ENCODE assay signal across 13 mouse cellular contexts in the genomic region with DNA sequence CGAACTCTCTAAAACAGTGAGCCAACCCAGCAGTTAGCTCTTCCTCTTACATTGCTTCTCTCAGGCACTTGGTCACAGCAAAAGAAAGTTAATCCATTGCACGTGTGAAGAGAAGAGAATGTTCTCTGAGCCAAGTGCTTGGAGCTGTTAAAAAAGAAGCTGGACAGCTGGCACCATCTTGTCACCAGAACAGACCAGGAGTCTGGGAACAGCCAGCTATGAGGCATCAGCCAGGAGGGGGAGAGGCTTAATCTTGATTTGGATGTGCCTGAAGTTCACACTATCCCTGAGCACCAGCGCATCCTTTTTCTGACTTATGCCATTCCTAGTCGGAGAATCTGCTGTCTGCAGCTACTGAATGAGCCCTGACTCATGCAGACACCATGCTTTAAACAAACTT. TPM values are rescaled to one million over a fixed set of nuclear protein-coding genes. Genes with fewer than 3 reads are reported as not detected.
"Had no signal": no experiment of that assay in that cellular context is flagged by ENCODE, and none has a peak within 500 bp of the region (broad histone marks: within the 10 kb centered on the region; RNA-seq: fewer than 3 reads in every experiment).

No protein-coding gene starts in this region.

- H3K4me3 ChIP-seq: megakaryocyte, embryonic 14.5 days; midbrain, embryonic 13.5 days; midbrain, embryonic 15.5 days; neural tube, embryonic 12.5 days; stomach, embryonic 15.5 days had no signal

- H3K4me1 ChIP-seq: midbrain, embryonic 15.5 days; neural tube, embryonic 12.5 days; stomach, embryonic 15.5 days had no signal

- DNase-seq: lung, adult 18-20 months; lung, embryonic 14.5 days; lung, postnatal 10 days; right cerebral cortex, postnatal 14 days; thymus, adult 2 months; thymus, postnatal 25 days had no signal

- H3K27ac ChIP-seq: macrophage; midbrain, embryonic 13.5 days; midbrain, embryonic 15.5 days; neural tube, embryonic 12.5 days; stomach, embryonic 15.5 days; stomach, postnatal 0 days had no signal

- ATAC-seq: midbrain, embryonic 13.5 days; midbrain, embryonic 15.5 days had no signal

- H3K27me3 ChIP-seq: midbrain, embryonic 13.5 days; midbrain, embryonic 15.5 days; neural tube, embryonic 12.5 days; stomach, embryonic 15.5 days had no signal

- H3K36me3 ChIP-seq: midbrain, embryonic 13.5 days; midbrain, embryonic 15.5 days; neural tube, embryonic 12.5 days; stomach, embryonic 15.5 days had no signal

RNA-seq across cellular contexts. Expression of a gene that starts 30.4 kb away (rescaled TPM):
- polyA plus RNA-seq: lung, embryonic 14.5 days had no signal
